Mouse (Mus musculus): ENCODE results near the gene Olfr56. TPM values are rescaled to one million over a fixed set of nuclear protein-coding genes. Genes with fewer than 3 reads are reported as not detected.

Gene Olfr56
- polyA plus RNA-seq, 1 experiment from 2014 or later = 0.06 TPM

DNA sequence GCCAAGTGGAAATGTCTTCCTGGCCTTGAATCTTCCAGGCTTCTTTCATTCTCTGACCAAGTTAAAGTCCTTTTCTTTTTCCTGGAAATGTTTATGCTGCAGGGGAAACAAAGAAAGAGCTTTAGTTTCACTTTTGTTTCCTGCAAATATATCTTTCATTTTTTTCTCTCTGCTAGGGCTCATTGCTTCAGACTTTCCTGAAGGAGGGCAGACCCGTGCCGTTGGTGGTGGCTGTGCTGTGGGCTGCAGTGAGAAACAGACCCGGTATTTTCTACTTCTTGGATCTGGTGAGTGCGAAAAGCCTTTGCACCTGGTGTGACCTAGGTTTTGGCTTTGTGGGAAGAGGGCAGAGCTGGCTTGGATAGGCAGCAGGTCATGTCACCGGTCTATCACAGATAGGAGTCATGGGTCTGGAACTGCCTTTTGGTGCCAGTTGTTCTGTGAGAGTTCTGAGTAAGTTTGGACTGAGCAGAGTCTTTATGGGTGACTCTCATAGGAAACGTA is 108.2 kb downstream of the Olfr56 start:
- H3K27me3 ChIP-seq = no peaks in the 10 kb centered on the region
- ChIA-PET POLR2A (no interaction called here), CTCF (interaction anchor here (1.8 kb wide), 1 partner anchor 212 kb away, joined by 4 read pairs; no protein-coding TSS in a partner anchor)
- no peak for ATAC-seq
- in situ Hi-C loops (cut with MboI; ENCODE audit: low pct_unique_long_range_greater_than_20kb) = loop anchor here (10.0 kb wide), 1 partner anchor 92 kb away; the partner anchor contains the start of genes Gm12185 and Tgtp1
- no peak for TF ChIP-seq CTCF (IDR thresholded peaks at IDR 0.05)
- no peak for DNase-seq (ENCODE audit: low read depth, low spot score)

DNA sequence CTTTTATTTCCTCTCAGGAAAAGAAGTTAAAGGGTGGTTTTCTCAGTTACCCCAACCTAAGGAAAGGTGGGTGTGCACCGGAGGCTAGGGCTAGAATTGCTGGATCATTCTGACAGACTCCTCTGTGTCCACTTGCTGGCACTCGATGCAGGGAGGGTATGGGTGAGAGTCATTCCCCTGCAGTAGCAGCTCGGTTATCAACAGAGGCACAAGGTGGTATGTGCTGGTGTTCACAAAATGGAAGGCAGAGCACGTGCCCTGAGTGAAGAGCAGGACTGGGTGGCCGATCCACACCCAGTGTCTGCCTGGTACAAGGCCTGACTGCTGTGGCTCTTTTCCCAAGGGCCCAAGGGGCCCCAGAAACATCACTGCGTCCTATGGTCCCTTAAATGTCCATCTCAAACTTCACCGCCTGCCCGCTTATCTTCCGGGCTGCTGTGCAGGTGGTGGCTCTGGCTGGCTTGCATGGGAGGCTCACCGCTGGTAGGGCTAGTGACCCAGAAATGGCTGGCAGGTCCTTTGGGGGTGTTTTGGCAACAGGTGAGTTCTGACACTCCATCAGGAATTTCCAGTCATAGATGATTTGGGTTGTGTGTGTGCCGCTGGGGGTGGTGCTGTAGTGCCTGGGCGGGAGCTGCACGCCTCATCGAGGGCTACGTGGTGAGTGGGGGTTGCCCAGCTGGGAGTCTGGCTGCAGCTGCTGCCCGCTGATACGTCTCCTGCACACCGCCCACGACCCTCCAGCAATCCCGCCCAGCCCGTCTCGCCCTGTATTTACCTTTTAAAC is 109.3 kb downstream of the Olfr56 start:
- in situ Hi-C loops (cut with MboI; ENCODE audit: low pct_unique_long_range_greater_than_20kb) = loop anchor here (10.0 kb wide), 1 partner anchor 93 kb away; the partner anchor contains the start of genes Gm12185 and Tgtp1
- ATAC-seq (no peak), DNase-seq (ENCODE audit: low read depth, low spot score) (no peak)
- POLR2A ChIA-PET = interaction anchor here (1.4 kb wide), 1 partner anchor 10 kb away, joined by 3 read pairs; no protein-coding TSS in a partner anchor
- TF ChIP-seq CTCF (IDR thresholded peaks at IDR 0.05) = no peak
- CTCF ChIA-PET = no interaction called here
- H3K27me3 ChIP-seq = no peaks in the 10 kb centered on the region

DNA sequence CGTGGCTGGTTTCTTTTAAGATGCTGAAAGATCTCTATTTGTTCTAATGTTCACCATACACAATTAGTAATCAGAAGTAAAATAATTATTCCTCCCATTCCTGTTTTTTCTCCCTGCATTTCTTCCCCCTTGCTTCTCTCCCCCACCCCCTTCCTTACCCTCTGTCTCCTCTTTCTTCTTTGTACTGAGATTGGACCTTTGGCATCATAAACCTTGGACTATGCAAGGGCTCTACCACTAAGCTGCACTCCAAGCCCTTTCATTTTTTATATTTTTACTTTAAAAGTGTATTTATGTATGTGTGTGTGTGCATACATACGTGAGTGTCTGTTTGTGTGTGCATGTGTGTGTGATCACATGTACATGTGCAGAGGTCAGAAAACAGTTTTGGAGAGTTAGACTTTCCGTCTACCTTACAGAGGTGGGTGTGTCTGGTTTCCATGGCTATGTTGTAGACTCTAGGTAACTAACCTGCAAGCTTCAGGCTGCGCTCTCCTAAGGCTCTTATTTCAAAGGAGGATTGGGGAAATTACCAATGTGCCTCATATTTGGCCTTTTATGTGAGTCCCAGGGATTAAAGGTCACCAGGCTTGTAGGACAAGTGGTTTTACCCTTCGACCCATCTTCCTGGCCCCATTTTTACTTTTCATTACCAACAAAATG is 110.4 kb downstream of the Olfr56 start:
- H3K27me3 ChIP-seq = no peaks in the 10 kb centered on the region
- CTCF ChIA-PET = no interaction called here
- ATAC-seq = no peak
- TF ChIP-seq CTCF (IDR thresholded peaks at IDR 0.05) = no peak
- POLR2A ChIA-PET = no interaction called here
- in situ Hi-C loops (cut with MboI; ENCODE audit: low pct_unique_long_range_greater_than_20kb) = loop anchor here (10.0 kb wide), 1 partner anchor 94 kb away; the partner anchor contains the start of genes Gm12185 and Tgtp1
- DNase-seq (ENCODE audit: low read depth, low spot score) = no peak

DNA sequence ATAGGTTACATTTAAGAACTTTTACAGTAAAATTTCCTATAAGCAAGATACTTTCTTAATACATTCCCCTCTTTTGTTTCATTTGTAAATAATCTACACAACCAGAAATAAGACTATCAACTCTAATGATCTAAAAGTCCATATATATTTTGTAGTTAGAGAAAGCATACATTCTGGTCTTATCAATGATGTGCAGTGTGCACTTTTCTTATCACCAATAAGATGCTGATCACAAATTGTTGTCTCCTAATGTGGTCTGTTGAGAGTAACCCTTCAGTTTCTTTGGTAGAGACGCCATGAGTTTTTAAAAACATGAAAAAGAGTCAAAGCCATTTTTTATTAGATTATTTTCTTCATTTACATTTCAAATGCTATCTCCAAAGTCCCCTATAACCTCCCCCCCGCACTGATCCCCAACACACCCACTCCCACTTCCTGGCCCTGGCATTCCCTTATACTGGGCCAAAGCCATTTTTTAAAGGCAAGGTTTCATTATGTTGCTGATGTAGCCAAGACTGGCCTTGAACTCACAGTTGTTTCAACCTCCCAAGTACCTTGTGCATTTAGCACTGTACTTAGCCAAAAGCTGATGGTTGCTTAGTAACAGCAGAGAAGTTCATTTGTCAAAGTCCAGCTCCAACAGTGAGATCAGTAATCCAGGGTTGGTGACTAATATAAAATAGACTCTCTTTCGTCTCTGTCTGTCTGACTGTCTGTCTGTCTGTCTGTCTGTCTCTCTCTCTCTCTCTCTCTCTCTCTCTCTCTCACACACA is 111.2 kb downstream of the Olfr56 start:
- ATAC-seq (no peak), DNase-seq (ENCODE audit: low read depth, low spot score) (no peak)
- in situ Hi-C loops (cut with MboI; ENCODE audit: low pct_unique_long_range_greater_than_20kb) = loop anchor here (10.0 kb wide), 1 partner anchor 95 kb away; the partner anchor contains the start of genes Gm12185 and Tgtp1
- POLR2A ChIA-PET = interaction anchor here (0.6 kb wide), 1 partner anchor 216 kb away, joined by 3 read pairs; no protein-coding TSS in a partner anchor
- H3K27me3 ChIP-seq = no peaks in the 10 kb centered on the region
- CTCF ChIA-PET = interaction anchor here (1.5 kb wide), 1 partner anchor 13 kb away, joined by 3 read pairs; the partner anchor contains the start of gene Ifi47
- no peak for TF ChIP-seq CTCF (IDR thresholded peaks at IDR 0.05)

DNA sequence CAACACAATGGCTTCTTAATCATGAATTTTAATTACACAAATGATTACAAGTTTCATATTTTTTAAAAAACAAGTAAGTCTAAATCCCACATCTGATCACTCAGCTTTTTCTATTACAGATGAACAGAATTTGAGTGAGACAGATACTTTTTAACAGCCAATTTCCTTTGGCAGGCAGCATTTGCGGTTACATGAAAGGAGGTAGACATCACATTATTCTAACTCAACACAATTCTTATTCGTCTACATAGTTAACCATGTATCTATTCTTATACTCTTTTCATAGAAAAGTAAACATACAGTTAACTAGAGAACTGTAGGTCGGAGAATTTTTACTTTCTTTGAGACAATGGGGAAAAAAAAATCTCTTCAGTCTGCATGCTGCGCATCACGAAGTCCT is 111.9 kb downstream of the Olfr56 start:
- TF ChIP-seq CTCF (IDR thresholded peaks at IDR 0.05) = no peak
- no peak for DNase-seq (ENCODE audit: low read depth, low spot score)
- ChIA-PET POLR2A (no interaction called here), CTCF (interaction anchor here (1.5 to 1.9 kb wide), 2 partner anchors 11 to 14 kb away, joined by 3 to 8 read pairs; partner anchors contain the start of gene Ifi47)
- no peak for ATAC-seq
- in situ Hi-C loops (cut with MboI; ENCODE audit: low pct_unique_long_range_greater_than_20kb) = no loop called here
- H3K27me3 ChIP-seq = no peaks in the 10 kb centered on the region

DNA sequence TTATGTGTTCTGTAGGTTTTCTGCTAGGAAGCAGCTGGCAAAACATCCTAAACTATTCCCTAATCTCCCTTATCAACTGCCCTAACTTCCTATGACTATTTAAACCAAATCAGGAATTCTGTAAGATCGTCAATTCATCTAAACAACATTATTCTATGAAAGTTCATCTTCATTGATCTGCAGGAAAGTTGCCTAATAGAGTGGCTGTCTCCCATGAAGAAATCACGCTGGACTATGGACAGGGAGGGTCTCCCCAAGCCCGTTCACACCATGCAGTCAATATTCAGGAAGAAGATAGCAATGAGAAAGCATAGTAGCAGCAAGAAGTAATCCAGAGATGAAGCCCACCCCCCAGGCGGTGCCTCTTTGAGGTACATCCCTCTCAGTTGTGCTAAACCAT is 112.5 kb downstream of the Olfr56 start:
- ChIA-PET POLR2A (no interaction called here), CTCF (interaction anchor here (0.9 to 1.9 kb wide), 9 partner anchors 8 to 315 kb away, joined by 3 to 8 read pairs (median 3); partner anchors contain the start of gene Ifi47)
- DNase-seq (ENCODE audit: low read depth, low spot score) (no peak), ATAC-seq (no peak)
- TF ChIP-seq CTCF (IDR thresholded peaks at IDR 0.05) = no peak
- H3K27me3 ChIP-seq = no peaks in the 10 kb centered on the region
- in situ Hi-C loops (cut with MboI; ENCODE audit: low pct_unique_long_range_greater_than_20kb) = no loop called here

DNA sequence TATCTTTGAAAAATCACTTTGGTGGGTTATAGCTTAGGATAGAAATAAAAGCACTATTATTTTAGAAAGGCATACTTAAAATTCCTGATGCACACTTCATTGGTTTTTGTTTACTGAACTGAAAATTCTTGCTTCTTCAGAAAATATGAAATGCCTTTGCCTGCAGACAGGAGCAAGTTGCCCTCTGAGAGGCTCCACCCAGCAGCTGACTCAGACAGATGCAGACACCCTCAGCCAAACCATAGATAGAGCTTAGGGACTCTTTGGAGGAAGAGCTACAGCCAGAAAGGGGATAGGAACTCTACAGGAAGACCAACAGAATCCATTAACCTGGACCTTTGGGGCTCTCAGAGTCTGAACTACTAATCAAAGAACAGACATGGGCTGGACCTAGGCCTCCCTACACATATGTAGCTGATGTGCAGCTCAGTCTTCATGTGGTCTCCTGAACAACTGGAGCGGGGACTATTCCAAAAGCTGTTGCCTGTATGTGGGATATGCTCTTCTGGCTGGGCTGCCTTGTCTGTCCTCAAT is 113.4 kb downstream of the Olfr56 start:
- no peak for TF ChIP-seq CTCF (IDR thresholded peaks at IDR 0.05)
- CTCF ChIA-PET = interaction anchor here (0.9 to 1.9 kb wide), 11 partner anchors 9 to 316 kb away, joined by 3 to 8 read pairs (median 3); no protein-coding TSS in a partner anchor
- no peak for DNase-seq (ENCODE audit: low read depth, low spot score)
- POLR2A ChIA-PET = no interaction called here
- in situ Hi-C loops (cut with MboI; ENCODE audit: low pct_unique_long_range_greater_than_20kb) = no loop called here
- H3K27me3 ChIP-seq = no peaks in the 10 kb centered on the region
- ATAC-seq = no peak

DNA sequence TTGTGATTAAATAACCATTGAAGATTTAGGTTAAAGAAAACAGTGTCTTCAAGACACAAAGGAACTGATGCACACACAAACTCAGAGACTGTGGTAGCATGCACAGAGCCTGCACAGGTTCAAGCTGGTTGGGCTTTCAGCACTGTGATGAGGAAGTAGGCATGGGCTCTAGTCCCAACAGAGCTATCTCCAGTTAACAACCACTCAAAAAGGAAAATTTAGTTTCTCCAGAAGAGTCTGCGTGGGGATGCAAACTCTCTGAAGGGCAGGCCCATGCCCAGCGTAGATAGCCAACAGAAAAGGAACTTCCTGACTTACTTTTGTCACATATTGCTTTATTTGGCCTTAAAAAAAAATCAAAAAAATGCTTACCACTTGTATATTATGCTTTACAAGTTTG is 114.1 kb downstream of the Olfr56 start:
- in situ Hi-C loops (cut with MboI; ENCODE audit: low pct_unique_long_range_greater_than_20kb) = no loop called here
- POLR2A ChIA-PET = no interaction called here

DNA sequence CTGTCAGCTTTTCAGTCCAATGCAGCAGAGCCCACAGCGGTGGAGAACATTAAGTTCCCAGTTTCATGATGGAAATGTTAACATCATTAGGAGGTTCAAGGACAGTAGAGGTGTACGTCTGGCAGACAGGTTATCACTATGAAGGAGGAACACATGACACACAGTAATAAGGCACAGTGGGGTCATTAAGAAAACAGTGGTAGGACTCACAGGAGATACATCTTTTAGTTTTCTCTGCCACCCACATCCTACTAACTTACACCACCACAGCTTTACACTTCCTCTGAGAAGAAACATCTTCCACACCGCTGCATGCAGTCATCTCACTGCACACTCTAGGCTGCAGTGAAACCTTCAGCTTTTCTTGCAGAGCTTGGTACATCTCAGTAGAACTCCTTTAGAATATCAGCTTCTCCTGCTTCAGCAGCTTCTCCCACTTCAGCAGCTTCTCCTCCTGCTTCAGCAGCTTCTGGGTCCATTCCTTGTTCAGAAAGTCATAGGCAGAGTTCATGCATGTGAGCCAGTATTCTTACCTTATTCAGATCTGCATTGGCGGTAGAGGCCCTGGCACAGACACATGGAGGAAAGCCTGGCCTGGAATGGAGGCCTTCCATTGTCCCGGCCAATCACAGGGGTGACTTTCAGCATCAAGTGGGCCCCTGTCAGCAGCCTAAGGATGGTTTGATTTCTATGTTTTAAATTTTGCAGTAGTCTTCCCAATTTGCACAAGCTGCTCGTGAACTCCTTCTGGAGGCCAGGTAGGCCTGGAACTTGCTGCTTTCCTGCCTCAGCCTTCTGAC is 115.4 kb downstream of the Olfr56 start:
- DNase-seq (ENCODE audit: low read depth, low spot score) (no peak), ATAC-seq (no peak)
- ChIA-PET POLR2A (interaction anchor here (0.6 kb wide), 1 partner anchor 211 kb away, joined by 7 read pairs; no protein-coding TSS in a partner anchor), CTCF (interaction anchor here (1.3 to 2.7 kb wide), 6 partner anchors 9 to 235 kb away, joined by 3 to 7 read pairs (median 4); no protein-coding TSS in a partner anchor)
- no peaks in the 10 kb centered on the region for H3K27me3 ChIP-seq
- TF ChIP-seq CTCF (IDR thresholded peaks at IDR 0.05) = no peak
- in situ Hi-C loops (cut with MboI; ENCODE audit: low pct_unique_long_range_greater_than_20kb) = no loop called here

More for the DNA sequence above, 114.1 kb downstream of the Olfr56 start:
- no peak for TF ChIP-seq CTCF (IDR thresholded peaks at IDR 0.05)
- H3K27me3 ChIP-seq = no peaks in the 10 kb centered on the region
- CTCF ChIA-PET = interaction anchor here (1.2 to 2.7 kb wide), 5 partner anchors 8 to 298 kb away, joined by 3 to 8 read pairs (median 4); no protein-coding TSS in a partner anchor
- ATAC-seq (no peak), DNase-seq (ENCODE audit: low read depth, low spot score) (no peak)
